Mouse (Mus musculus) subcutaneous adipose tissue, adult 2 months (tissue): ENCODE results near the gene Olfr1496. TPM values are rescaled to one million over a fixed set of nuclear protein-coding genes. Genes with fewer than 3 reads are reported as not detected.

Experiments used
- polyA plus RNA-seq: library from polyadenylated mRNA; depleted of rRNA; stranded (reverse); fragments of >200 nt; gene quantifications from 2 replicates; pipeline ENCODE4 v1.2.3, GENCODE M21; 2012; ENCODE audit warnings: low replicate concordance; rRNA removed

The Olfr1496 gene
- polyA plus RNA-seq: not detected in 2 replicates

DNA sequence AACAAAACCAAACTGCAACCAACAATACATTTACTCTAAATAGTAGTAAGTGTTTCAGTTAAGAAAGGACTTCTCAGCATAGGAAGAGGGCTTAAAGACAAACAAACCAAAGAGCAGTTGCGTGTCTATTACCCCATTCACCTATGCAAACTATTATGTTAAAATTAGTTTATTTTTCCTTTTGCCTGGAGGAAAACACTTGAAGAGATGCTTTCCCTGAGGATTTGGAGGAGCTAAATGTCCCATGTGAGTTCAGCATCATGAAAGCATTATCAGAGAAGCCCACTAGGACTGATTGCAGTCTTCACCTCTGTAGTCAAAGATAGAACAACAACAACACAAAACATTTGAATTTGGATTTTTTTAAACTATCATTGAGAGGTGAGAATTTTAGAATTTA lies at the start of gene Olfr1496:
Olfr1496 (plus strand) TSS at position 301 of the 400 bp plus-strand sequence.

GRCm38 (mm10) chr19:13739428-13739827 lies 38.2 kb upstream of the Olfr1496 start, which contains the start of gene Olfr1494:
Gene Olfr1494, plus strand, starts transcription at chr19:13739728.

GRCm38 (mm10) chr19:13764306-13764705 lies 13.4 kb upstream of the Olfr1496 start, which contains the start of gene Olfr1495:
Gene Olfr1495, plus strand, starts transcription at chr19:13764606.

GRCm38 (mm10) chr19:13798102-13798501 lies 20.4 kb downstream of the Olfr1496 start, which contains the start of gene Olfr1497:
Gene Olfr1497, minus strand, starts transcription at chr19:13798202.

GRCm38 (mm10) chr19:13819347-13819746 lies 41.7 kb downstream of the Olfr1496 start, which contains the start of gene Olfr1499:
Gene Olfr1499, minus strand, starts transcription at chr19:13819447.

GRCm38 (mm10) chr19:13830388-13830787 lies 52.7 kb downstream of the Olfr1496 start, which contains the start of gene Olfr1500:
Gene Olfr1500, minus strand, starts transcription at chr19:13830488.

Other genes with a start within 250 kb of the Olfr1496 start
- gene Olfr1480, start 250.0 kb upstream of the Olfr1496 start, polyA plus RNA-seq: not detected in 2 replicates
- gene Olfr1484, start 194.4 kb upstream of the Olfr1496 start, polyA plus RNA-seq: not detected in 2 replicates
- not detected in 2 replicates for gene Olfr1487, start 160.5 kb upstream of the Olfr1496 start, polyA plus RNA-seq
- not detected in 2 replicates for gene Olfr1489, start 146.3 kb upstream of the Olfr1496 start, polyA plus RNA-seq
- not detected in 2 replicates for gene Olfr1490, start 126.8 kb upstream of the Olfr1496 start, polyA plus RNA-seq
- not detected in 2 replicates for gene Olfr1491, start 80.6 kb upstream of the Olfr1496 start, polyA plus RNA-seq
- not detected in 2 replicates for gene Olfr1493-ps1, start 54.6 kb upstream of the Olfr1496 start, polyA plus RNA-seq
- gene Olfr1494, start 38.1 kb upstream of the Olfr1496 start, polyA plus RNA-seq: not detected in 2 replicates
- gene Olfr1495, start 13.3 kb upstream of the Olfr1496 start, polyA plus RNA-seq: not detected in 2 replicates
- not detected in 2 replicates for gene Olfr1497, start 20.3 kb downstream of the Olfr1496 start, polyA plus RNA-seq
- gene Olfr1499, start 41.6 kb downstream of the Olfr1496 start, polyA plus RNA-seq: not detected in 2 replicates
- not detected in 2 replicates for gene Olfr1500, start 52.6 kb downstream of the Olfr1496 start, polyA plus RNA-seq
- not detected in 2 replicates for gene Olfr1501, start 72.8 kb downstream of the Olfr1496 start, polyA plus RNA-seq
- gene Olfr1502, start 83.9 kb downstream of the Olfr1496 start, polyA plus RNA-seq: not detected in 2 replicates
- not detected in 2 replicates for gene Olfr1504, start 120.0 kb downstream of the Olfr1496 start, polyA plus RNA-seq
- not detected in 2 replicates for gene Olfr1505, start 135.7 kb downstream of the Olfr1496 start, polyA plus RNA-seq